Mouse (Mus musculus) embryonic facial prominence, embryonic 11.5 days (tissue): Measurements from ENCODE around the gene Chga. TPM values are rescaled to one million over a fixed set of nuclear protein-coding genes. Genes with fewer than 3 reads are reported as not detected.
A peak's percentile ranks its signal among the peaks of the same experiment; 100 is the strongest.

Source experiments
- ATAC-seq: fragments of 200-750 bp; cut with Nextera tagmentation; replicated peaks from 2 replicates; pipeline ENCODE4 v1.8.0; 2017; ENCODE audit warnings: low read depth; ENCODE audit not compliant: insufficient number of reproducible peaks, low FRiP score, low TSS enrichment
- DNase-seq: peaks from one replicate; pipeline ENCODE4 v3.0.0-alpha.2; 2015; ENCODE audit warnings: low spot score
- H3K27ac ChIP-seq: fragments of 300-500 bp; sonication (generic); replicated peaks from 2 replicates; pipeline ENCODE4 v1.5.1; 2014; ENCODE audit warnings: mild to moderate bottlenecking, low read depth, low read length, control low read depth
- H3K27me3 ChIP-seq: fragments of 300-500 bp; sonication (generic); 2 replicates; pipeline ENCODE4 v1.6.1; 2014; ENCODE audit warnings: mild to moderate bottlenecking, low read length, moderate library complexity, mixed read lengths; ENCODE audit not compliant: control insufficient read depth, insufficient read depth
- H3K36me3 ChIP-seq: fragments of 300-500 bp; sonication (generic); replicated peaks from 2 replicates; pipeline ENCODE4 v1.6.1; 2014; ENCODE audit warnings: low read depth, mild to moderate bottlenecking, low read length, moderate library complexity, mixed read lengths; ENCODE audit not compliant: control insufficient read depth, insufficient read depth
- H3K4me1 ChIP-seq: fragments of 300-500 bp; sonication (generic); 2 replicates; pipeline ENCODE4 v1.6.1; 2014; ENCODE audit warnings: low read length, mixed read lengths; ENCODE audit not compliant: control insufficient read depth, insufficient read depth
- H3K4me2 ChIP-seq: fragments of 300-500 bp; sonication (generic); 2 replicates; pipeline ENCODE4 v1.6.1; 2014; ENCODE audit warnings: low read depth, mild to moderate bottlenecking, control low read depth, low read length, moderate library complexity
- H3K4me3 ChIP-seq: fragments of 300-500 bp; sonication (generic); 2 replicates; pipeline ENCODE4 v1.5.1; 2014; ENCODE audit warnings: low read depth, low read length, control low read depth
- H3K9ac ChIP-seq: fragments of 300-500 bp; sonication (generic); replicated peaks from 2 replicates; pipeline ENCODE4 v1.6.1; 2014; ENCODE audit warnings: mild to moderate bottlenecking, control low read depth, low read length
- H3K9me3 ChIP-seq: fragments of 300-500 bp; sonication (generic); replicated peaks from 2 replicates; pipeline ENCODE4 v1.6.1; 2016; ENCODE audit warnings: mild to moderate bottlenecking, low read length, inconsistent platforms, mixed read lengths; ENCODE audit not compliant: control insufficient read depth
- WGBS: fragments of 180-500 bp; shearing (Covaris S2); extraction: QIAGEN DNeasy Blood & Tissue Kit; methylation state at CpG from one replicate; pipeline ENCODE4 v1.1.7; 2014; 5-methylcytosine and 5-hydroxymethylcytosine counted together
- polyA plus RNA-seq: library from polyadenylated mRNA; unstranded; fragments of >200 nt; fragmentation: Nextera tagmentation; extraction: Ambion mirVana; gene quantifications from 2 replicates; pipeline ENCODE4 v1.2.1, GENCODE M21; 2014

Gene Chga
- polyA plus RNA-seq, 1 experiment from 2014 or later: 6.5 TPM

GRCm38 (mm10) chr12:102519929-102520720 is 34.6 kb upstream of the Chga start:
- H3K4me3 ChIP-seq: no peak overlapping the region
- H3K27ac ChIP-seq: no peak overlapping the region
- no peak overlapping the region for H3K9ac ChIP-seq
- H3K4me1 ChIP-seq: no peaks in the 10 kb centered on the region
- 90% methylated on average over 12 of the region's 12 CpGs for WGBS
- DNase-seq: no peak
- H3K9me3 ChIP-seq: no peaks in the 10 kb centered on the region
- H3K27me3 ChIP-seq: no peaks in the 10 kb centered on the region
- no peak for ATAC-seq
- no peak overlapping the region for H3K4me2 ChIP-seq
- H3K36me3 ChIP-seq: no peaks in the 10 kb centered on the region

DNA sequence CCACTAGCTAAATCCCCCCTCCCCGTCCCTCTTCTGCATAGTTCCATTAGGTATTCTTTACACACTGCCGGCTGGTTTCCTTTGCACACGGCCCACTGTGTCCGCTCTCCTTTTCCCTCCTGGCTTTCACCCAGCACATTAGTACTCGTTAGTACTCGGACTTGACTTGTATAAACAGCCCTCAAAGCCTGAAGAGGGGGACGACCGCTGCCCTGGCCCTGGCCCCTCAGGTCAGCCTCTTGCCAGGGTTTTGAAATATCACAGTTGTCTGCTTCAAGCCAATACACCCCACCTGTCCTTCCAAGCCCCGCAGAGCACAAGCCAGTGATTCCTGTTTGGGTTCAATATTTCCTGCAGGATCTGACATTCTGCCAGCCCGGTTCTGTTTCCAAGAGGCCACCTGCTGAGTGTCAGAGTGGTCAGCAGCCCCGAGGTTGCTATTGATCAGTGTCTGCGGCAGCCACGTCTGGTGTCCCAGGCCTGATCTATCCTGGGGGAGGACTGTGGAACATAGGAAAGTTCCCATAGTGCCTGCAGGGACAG is 32.9 kb upstream of the Chga start:
- H3K9me3 ChIP-seq: no peaks in the 10 kb centered on the region
- no peaks in the 10 kb centered on the region for H3K36me3 ChIP-seq
- no peak overlapping the region for H3K27ac ChIP-seq
- DNase-seq: no peak
- WGBS: 48% methylated on average over 13 of the region's 13 CpGs
- H3K4me1 ChIP-seq: no peaks in the 10 kb centered on the region
- no peak overlapping the region for H3K4me2 ChIP-seq
- H3K4me3 ChIP-seq: no peak overlapping the region
- H3K27me3 ChIP-seq: no peaks in the 10 kb centered on the region
- no peak overlapping the region for H3K9ac ChIP-seq
- ATAC-seq: no peak

DNA sequence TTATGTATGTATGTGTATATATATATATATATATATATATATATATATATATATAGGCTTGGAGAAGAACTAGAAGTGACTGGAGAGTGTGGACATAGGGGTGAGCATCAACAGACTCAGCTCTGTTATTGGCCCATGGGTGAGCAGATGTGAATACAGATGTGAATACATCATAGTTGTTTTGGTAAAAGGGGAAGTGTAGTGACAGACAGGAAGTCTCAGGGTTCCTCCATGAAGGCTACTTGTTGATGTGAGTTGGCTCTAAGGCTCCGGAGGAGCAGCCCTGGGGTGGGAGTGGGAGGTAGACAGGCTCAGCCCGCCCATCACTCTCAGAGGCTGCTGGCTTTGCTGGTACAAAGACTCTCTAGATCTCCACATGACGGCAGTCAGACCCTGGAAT is 30.6 kb upstream of the Chga start:
- H3K4me3 ChIP-seq: no peak overlapping the region
- no peaks in the 10 kb centered on the region for H3K9me3 ChIP-seq
- no peak overlapping the region for H3K27ac ChIP-seq
- DNase-seq: no peak
- H3K4me2 ChIP-seq: no peak overlapping the region
- no peak; the same call in 1 of the 2 replicates for ATAC-seq
- WGBS: 69% methylated on average over 3 of the region's 3 CpGs
- H3K36me3 ChIP-seq: no peaks in the 10 kb centered on the region
- H3K27me3 ChIP-seq: no peaks in the 10 kb centered on the region
- no peaks in the 10 kb centered on the region for H3K4me1 ChIP-seq
- no peak overlapping the region for H3K9ac ChIP-seq

DNA sequence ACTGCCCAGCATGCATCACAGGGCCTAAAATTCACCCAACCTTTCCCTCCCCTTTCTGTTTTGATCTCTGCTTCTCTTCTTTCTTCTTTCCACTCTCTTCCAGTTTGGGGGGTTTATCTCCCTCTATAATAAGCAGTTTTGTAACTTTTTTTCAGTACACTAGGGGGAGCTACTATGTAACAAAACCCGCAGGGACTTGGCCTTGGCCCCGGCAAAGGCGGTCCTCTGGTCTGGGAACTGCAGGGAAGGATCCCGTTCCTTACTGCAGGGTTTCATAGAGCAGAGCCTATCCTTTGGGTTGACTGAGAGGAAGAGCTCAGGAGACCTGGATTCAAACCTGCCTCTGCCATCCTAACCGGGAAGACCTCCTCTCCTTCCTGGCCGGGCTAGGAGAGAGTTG is 30.0 kb upstream of the Chga start:
- Histone ChIP-seq H3K4me3 (no peak overlapping the region), H3K9ac (no peak overlapping the region), H3K27ac (no peak overlapping the region), H3K4me2 (no peak overlapping the region), H3K9me3 (no peaks in the 10 kb centered on the region), H3K4me1 (no peaks in the 10 kb centered on the region), H3K36me3 (no peaks in the 10 kb centered on the region), H3K27me3 (no peaks in the 10 kb centered on the region)
- WGBS: 20% methylated on average over 6 of the region's 6 CpGs
- DNase-seq: peak; percentile 63
- no peak for ATAC-seq

- Histone ChIP-seq H3K4me3 (no peak overlapping the region), H3K4me2 (no peak overlapping the region), H3K36me3 (no peaks in the 10 kb centered on the region), H3K9ac (no peak overlapping the region), H3K27ac (no peak overlapping the region), H3K27me3 (no peaks in the 10 kb centered on the region), H3K9me3 (no peaks in the 10 kb centered on the region), H3K4me1 (no peaks in the 10 kb centered on the region)
- ATAC-seq (no peak), DNase-seq (no peak)
- WGBS: 71% methylated on average over 5 of the region's 5 CpGs
Observed at GRCm38 (mm10) chr12:102527989-102528388, 26.8 kb upstream of the Chga start.

DNA sequence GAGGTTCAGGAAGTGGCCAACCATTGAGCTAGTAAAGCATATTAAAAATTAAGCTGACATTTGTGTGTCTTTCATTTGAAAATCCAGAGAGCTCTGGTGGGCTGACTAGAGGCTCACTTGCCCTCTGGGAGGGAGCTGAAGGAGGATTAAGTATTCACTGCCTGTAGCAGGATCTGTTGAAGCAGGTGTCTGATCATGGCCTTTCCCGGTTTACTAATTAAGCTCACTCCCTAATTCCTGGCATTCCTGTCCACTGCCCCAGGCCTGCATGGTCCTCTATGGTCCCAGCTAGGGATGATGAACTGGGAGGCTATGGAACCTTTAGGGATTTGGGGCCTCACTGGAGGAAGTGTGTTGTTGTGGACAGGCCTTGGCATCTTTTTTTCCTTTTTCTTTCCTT is 19.0 kb upstream of the Chga start:
- no peak overlapping the region for H3K9ac ChIP-seq
- H3K27ac ChIP-seq: no peak overlapping the region
- no peaks in the 10 kb centered on the region for H3K4me1 ChIP-seq
- no peak overlapping the region for H3K4me2 ChIP-seq
- DNase-seq (no peak), ATAC-seq (no peak)
- no peak overlapping the region for H3K4me3 ChIP-seq
- WGBS: 57% methylated on average over 1 of the region's 1 CpGs
- H3K36me3 ChIP-seq: no peaks in the 10 kb centered on the region
- H3K9me3 ChIP-seq: no peaks in the 10 kb centered on the region
- H3K27me3 ChIP-seq: no peaks in the 10 kb centered on the region

- H3K36me3 ChIP-seq: no peaks in the 10 kb centered on the region
- WGBS: 87% methylated on average over 8 of the region's 8 CpGs
- no peak for ATAC-seq
Observed at GRCm38 (mm10) chr12:102540278-102540677, 14.5 kb upstream of the Chga start.

DNA sequence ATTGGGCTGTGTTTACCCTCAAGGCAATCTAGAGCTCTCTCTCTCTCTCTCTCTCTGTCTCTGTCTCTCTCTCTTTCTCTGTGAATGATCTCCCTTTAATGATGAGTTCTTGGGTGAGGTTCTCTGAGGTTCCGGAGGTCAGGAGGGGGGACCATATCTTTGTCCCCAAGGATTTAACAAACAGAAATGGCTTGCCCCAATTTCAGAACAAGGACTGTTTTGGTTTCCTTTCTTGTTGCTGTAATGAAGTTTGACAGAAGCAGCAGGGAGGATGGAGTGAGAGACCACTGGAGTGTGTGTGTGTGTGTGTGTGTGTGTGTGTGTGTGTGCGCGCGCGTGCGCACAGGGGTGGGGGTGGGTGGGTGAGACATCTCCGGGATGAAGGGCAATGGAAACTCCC is 13.6 kb upstream of the Chga start:
- ATAC-seq (no peak), DNase-seq (no peak)
- no peaks in the 10 kb centered on the region for H3K9me3 ChIP-seq
- WGBS: 91% methylated on average over 7 of the region's 7 CpGs
- H3K9ac ChIP-seq: no peak overlapping the region
- no peaks in the 10 kb centered on the region for H3K27me3 ChIP-seq
- no peak overlapping the region for H3K4me2 ChIP-seq
- H3K4me3 ChIP-seq: no peak overlapping the region
- H3K27ac ChIP-seq: no peak overlapping the region
- H3K4me1 ChIP-seq: no peaks in the 10 kb centered on the region
- H3K36me3 ChIP-seq: no peaks in the 10 kb centered on the region

More at GRCm38 (mm10) chr12:102540278-102540677, 14.5 kb upstream of the Chga start:
- no peak overlapping the region for H3K4me2 ChIP-seq
- no peak overlapping the region for H3K27ac ChIP-seq
- no peak overlapping the region for H3K4me3 ChIP-seq
- no peaks in the 10 kb centered on the region for H3K27me3 ChIP-seq
- H3K9me3 ChIP-seq: no peaks in the 10 kb centered on the region
- no peak overlapping the region for H3K9ac ChIP-seq
- H3K4me1 ChIP-seq: no peaks in the 10 kb centered on the region
- DNase-seq: no peak
